Mouse (Mus musculus) CD8-positive naive resting alpha-beta T cell, adult 2 months (primary cell): ENCODE measurements around the gene Hes7.
A peak's percentile ranks its signal among the peaks of the same experiment; 100 is the strongest.

Experiments used
- DNase-seq, 2 experiments: peaks; one replicate each; pipeline ENCODE4 v3.0.0; 2022; ENCODE audit warnings: low read depth in 2 of 2, low spot score in 2 of 2

Gene Hes7

DNA sequence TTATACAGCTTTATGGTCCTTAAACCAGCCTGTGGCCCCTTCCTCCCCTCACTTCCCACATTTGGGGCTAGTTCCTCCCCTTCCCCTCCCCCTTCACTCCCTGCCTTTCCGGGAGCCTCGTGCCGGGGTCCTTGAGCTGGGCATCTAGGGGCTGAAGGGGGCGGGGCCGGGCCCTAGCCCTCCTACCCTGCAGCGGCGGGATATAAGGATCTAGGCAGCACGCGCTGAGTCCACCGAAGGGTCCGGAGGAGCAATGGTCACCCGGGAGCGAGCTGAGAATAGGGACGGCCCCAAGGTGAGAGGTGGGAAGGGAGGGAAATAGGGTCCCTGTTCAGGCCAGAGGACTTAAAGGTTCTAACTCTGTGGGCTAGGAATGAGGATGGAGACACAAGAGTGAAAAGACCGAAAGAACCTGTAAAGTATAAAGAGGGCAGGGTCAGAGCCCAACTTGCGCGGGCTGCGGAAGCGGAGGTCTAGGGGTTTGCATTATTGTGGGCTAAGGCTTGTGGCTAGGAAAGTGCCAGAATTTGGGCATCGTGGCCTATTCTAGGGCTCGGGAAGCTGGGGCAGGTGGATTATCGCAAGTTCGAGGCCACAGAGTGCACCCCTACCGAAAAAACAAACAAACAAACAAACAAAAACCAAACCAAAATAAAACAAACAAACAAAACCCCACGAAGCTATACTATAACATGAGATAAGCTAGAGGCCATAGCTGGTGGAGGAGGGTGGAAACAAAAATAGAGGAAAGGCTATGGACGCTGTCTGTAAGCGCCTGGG lies at the start of gene Hes7:
Gene Hes7, plus strand, starts transcription at position 184 of the 780 bp plus-strand sequence.
- DNase-seq, result no peak

DNA sequence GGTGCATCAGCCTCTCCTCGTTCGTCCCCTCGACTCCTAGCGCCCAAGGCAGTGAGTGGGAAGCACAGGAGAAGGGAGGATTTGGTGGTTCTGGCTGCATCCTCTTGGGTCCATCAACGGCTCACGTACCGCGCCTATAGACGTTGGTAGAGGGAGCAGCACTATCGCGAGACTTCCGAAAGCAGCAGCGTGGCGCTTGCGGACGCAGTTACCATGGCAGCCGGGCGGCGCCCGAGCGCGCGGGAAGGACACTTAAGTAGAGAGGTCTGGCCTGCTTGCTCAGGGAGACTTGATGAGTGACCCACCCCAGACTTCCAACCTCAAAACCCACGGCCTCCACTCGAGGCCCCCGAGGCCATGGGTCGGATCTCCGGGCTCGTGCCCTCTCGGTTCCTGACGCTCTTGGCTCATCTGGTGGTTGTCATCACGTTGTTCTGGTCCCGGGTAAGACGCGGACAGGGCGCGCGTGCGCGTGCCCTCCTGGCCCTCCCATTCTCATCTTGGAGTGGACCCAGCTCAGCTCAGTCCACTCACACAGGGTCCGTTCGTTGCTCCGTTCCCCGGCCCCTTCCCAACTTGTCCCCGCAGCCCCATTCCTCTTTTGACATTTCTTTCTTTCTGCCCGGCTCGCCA lies 49.5 kb upstream of the Hes7 start, which contains the start of gene Tmem107:
Gene Tmem107, plus strand, starts transcription at position 217 of the 633 bp plus-strand sequence.
- DNase-seq, result peak; percentile 84 to 89

DNA sequence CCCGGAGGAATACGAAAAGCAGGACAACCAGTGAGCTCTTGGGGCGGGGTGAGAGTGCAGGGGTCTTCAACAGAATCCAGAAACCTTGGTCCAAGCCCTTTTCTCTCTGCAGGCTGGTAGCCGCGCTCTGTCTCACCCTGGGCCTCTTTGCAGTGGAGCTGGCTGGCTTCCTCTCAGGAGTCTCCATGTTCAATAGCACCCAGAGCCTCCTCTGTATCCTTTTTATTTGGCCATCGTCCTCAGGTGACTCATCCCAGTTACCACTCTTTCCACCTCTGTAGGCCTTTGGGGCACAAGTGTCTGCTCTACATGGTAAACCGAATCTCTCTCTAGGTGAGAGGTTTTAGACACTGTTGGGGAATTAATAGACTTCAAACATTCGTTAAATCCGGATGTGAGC lies 48.9 kb upstream of the Hes7 start:
- no peak for DNase-seq

DNA sequence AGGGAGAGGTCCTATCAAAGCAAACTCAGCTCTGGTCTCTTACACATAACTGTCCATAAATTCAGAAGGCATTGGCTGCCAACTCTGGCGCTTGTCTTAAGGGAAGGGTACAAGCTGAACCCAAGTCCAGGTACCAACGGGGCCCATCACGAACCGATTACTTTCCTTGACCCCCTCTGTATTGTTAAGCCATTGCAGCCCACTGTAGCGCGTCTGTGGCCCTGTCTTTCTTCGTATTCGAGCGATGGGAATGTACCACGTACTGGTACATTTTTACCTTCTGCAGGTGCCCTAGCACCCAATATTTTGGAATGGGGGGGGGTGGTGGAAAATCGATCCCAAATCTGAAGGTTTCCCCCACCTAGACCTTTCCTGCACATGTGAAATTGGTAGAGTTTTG lies 48.0 kb upstream of the Hes7 start:
- DNase-seq, result no peak

DNA sequence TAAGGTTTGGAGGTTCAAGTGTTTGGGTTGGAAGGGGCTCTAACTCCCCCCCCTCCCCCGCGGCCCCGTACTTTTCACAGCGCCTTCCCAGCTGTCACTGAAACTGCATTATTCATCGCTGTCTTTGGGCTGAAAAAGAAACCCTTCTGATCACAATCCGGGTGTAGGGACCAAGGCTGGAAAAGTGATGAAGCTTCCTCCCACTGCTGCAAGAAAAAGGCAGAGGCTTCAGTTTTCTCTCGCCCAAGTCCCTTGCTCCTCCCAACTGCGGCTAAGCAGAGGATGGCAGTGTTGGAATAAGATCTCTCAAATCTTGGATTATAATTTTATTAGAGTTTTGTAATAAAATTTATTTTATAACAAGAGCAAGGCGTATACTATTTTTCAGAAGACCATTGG lies 47.5 kb upstream of the Hes7 start:
- no peak for DNase-seq

DNA sequence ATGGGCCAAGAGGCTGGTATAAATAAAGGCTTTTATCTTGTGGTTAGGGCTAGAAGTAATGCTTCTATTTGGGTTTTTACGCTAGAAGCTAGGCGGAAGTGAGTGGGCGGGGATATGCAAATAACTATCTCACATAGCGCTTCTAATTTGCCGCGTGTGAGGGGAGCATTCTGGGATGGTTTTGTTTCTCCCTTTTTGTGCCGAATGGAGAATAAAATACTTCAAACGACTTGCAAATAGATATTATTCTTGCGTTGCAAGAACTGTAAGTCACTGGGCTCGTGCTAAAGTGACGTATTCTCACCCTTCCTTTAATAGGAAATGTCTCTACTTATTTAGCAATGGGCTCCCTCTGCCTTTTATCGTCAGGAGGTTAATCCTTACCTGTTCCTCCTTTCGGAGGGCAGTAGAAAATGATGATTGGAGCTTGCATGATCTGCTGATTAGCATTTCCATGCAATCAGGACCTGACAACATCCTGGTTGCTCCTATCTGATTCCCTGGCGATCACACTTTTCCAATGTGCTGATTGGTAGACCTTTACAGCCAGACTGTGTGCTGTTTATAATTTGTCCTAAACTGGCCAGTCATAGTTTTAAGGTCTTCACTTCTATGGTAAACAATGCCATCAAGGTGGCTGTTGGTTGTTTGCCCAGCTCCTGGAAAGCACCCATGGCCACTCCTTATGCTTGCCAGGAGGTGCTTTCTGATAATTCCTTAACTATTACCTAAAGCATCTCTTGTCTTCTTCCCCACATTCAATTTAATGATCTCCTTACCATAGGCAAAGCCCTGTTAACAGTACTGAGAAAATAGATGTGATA lies 46.9 kb upstream of the Hes7 start:
- DNase-seq, result peak; percentile 89 to 91

DNA sequence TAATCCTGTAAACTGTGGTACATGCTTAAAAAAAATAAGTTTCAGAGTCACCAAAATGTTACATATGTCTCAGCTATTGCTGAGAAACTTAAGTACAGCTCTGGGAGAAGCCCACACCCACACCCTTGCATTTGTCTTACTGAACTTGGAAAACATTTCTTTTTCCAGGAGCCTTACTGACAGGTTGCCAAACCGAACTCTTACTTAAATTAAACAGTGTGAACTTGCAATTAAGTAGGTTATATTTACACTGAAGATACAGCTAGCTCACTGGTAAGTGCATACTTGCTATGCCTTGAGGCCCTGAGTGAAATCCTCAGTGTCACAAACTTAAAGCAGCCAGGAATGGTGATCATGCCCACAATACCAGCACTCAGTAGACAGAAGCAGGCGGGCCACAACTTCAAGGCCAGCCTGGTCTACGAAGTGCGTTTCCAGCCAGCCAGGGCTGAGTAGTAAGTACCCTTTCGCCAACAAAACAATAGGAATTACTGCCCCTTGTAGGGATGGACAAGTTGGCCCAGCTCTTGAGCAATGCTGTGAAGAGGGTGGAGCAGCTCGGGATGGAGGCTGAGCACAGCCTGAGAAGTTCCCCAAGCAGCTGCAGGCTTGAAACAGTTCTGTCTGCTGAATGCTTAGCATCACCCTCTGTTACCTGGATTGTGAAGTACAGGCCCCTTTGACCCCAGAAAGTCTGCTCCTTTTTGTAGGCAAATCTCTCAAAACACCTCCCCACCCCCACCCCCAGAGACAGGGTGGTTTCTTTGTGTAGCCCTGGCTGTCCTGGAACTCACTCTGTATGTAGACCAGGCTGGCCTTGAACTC lies 46.0 kb upstream of the Hes7 start:
- DNase-seq, result no peak

DNA sequence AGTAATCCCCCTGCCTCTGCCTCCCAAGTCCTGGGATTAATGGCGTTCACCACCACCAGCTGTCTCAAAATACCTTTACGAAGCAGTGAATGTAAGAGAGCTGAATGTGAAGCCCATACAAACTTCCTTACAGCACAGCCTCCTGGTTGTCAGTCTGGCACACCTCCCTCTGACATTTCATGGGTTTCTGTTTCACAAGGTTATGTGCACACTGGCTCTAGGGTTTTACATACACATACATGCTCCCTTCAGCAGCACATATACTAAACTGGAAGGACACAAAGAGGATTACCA lies 45.5 kb upstream of the Hes7 start:
- DNase-seq, result no peak

DNA sequence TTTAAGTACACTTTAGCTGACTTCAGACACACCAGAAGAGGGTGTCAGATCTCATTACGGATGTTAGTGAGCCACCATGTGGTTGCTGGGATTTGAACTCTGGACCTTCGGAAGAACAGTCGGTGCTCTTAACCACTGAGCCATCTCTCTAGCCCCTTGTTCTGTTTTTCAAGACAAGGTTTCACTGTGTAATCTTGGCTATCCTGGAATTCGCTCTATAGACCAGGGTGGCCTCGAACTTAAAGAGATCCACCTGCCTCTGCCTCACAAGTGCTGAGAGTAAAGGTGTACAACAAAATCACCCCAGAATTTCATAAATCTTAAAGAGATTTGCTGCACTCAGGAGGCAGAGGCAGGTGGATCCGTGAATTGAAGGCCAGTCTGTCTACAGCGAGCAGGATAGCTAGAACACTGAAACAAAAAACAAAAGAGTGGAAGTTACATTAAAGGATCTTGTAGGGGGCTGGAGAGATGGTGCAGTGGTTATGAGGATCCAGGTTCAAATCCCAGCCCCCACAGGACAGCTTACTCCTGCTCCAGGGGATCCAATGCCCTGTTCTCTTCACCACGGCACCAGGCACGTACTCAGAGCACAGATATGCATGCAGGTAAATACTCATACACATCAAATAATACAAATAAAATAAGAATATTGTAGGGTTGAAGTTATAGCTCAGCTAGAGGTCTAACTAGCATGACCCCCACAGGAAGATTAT lies 44.3 kb upstream of the Hes7 start:
- no peak for DNase-seq

DNA sequence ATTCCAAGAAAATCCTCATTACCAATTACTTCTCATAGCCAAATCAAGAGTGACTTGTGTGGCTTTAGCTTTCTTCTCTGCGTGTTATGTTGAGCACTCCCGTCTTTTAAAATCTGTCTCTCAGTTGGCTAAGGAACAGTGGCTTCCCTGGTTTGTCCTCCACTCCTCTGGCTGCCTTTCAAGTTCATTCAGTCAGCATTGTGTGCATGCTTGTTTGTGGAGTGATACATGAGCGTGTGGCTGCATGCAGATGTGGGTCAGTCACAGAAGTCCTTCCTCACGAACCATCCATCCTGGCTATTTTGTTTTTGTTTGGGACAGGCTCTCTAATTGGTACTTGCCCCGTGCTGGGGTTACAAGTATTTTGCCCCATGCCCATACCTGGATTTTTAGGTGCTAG lies 43.6 kb upstream of the Hes7 start:
- no peak for DNase-seq

DNA sequence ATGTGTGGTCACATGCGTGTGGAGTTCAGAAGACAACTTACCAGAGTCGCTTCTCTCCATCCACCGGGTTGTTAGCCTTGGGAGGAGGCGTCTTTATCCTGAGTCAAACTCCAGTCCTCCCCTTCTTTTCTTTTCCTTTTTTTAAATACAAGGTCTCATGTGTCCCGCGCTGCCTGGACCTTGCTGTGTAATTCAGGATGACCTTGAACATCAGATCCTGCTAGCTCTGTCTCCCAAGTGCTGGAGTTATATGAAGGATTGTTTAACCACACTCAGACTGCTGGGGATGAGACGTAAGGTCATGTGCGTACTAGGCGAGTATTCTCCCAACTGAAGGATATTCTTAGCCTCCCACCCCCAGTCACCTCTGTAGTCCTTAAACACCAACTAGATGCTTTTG lies 42.9 kb upstream of the Hes7 start:
- DNase-seq, result no peak

DNA sequence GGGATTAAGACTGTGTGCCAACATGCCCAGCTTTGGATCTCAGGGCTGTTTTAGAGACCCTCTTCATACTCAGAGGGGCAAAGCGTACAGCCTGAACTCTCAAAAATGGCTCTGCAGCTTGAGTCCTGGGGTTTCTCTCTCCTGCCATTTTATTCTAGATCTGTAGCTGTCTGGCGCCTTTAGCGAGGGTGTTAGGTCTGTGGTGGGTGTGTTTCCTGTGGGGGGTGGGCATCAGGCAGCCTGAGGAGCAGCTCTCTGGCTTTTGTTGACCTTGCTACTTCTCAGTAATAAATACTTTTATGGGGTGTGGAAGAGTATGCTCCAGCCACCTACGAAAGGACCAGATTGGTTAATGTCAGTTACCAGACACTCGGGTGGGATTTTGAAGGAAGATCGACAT lies 42.2 kb upstream of the Hes7 start:
- no peak for DNase-seq

DNA sequence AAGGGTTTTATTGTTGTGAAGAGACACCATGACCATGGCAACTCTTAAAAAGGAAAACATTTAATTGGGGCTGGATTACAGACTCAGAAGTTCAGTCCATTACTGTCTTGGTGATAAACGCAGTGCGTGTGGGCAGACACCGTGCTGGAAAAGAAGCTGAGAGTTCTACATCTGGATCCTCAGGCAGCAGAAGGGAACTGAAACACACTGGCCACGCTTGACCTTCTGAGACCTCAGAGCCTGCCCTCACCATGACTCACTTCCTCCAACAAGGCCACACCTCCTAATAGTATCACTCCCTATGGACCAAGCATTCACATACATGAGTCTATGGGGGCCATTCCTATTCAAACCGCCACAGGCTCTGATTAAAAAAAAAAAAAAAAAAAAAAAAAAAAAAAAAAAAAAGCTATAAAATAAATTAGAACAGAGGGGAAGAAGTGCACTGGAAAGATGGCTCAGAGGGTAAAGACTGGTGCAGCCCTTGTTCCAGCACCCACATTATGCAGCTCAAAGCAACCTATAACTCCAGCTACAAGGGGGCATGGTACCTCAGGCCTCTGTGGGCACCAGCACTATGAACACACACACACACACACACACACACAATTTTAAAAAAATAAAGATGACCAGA lies 41.3 kb upstream of the Hes7 start:
- no peak for DNase-seq

DNA sequence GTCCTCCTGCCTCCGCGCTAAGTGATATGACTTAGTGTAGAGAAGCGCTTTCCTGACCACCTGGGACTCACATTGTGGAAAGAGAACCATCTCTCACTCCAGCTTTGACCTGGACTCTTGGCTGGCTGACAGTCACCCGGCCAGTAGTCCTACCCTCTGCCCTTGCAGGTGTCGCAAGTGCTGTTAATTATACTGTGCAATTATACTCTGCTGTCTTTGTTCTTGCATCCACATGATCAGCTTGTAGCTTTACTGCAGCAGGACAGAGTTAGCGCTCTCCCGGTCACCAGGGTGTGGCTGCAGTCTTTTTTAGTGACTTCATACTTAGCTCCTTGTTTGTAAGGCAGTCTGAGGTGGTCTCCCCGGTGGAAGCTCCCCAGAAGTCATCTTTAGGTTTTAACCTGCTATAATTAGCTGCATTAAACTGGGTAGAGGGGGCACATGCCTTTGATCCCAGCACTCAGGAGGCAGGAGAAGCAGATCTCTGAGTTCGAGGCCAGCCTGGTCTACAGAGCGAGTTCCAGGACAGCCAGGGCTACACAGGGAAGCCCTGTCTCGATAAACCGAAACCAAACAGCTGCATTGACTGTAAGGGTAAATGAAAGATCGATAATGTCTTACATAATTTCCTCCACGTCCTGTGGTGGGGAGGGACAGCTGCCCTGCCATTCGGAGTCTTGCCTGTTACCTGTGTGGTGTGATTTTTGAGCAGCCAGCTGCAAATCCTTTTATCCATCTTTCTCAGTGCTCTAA lies 39.9 kb upstream of the Hes7 start:
- no peak for DNase-seq

DNA sequence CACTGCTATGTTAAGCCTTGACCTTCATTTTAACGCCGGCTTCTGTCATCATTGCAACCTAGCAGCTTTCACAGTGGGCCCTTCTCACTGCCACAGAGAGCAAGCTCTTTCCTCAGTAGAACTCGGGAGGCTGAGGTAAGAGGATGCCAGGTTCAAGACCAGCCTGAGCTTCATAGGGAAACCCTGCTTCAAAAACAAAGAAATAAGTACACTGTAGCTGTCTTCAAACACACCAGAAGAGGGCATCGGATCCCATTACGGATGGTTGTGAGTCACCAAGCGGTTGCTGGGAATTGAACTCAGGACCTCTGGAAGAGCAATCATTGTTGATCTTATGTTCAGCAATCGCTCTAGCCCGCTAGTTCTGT lies 39.4 kb upstream of the Hes7 start:
- no peak for DNase-seq

DNA sequence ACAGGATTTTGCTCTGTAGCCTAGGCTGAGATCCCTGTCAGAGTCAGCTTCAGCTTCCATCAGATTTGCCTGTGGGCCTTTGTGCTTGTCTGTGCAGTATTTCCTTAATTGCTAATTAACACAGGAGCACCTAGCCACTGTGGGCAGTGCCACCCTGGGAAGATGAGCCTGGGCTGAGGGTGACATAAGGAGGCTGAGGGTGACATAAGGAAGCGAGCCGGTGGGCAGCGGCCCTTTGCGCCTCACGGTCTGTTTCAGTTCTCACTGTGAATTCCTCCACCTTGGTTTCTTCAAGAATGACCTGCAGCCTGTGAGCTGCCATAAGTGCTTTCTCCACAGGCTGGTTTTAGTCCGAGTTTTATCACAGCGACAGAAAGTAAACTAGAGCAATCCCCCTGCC lies 38.6 kb upstream of the Hes7 start:
- no peak for DNase-seq

DNA sequence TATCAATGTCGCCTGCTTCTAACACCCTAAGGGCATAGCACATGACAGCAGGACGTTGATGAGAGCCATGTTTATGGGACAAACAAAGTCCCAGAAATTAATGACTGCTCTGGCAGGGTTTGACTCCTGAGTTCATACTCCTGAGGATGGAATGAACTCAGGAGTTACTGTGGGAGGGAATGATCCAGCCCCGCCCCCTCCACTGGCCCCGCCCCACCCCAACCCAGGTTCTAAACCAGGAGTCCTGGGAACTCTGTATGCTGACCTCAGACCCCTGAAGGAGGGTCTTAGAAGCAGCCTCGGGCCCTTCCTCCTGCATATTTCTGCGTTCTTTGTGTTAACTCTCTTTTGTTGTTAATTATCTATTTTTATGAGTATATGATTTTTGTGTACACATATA lies 34.6 kb upstream of the Hes7 start:
- no peak for DNase-seq

DNA sequence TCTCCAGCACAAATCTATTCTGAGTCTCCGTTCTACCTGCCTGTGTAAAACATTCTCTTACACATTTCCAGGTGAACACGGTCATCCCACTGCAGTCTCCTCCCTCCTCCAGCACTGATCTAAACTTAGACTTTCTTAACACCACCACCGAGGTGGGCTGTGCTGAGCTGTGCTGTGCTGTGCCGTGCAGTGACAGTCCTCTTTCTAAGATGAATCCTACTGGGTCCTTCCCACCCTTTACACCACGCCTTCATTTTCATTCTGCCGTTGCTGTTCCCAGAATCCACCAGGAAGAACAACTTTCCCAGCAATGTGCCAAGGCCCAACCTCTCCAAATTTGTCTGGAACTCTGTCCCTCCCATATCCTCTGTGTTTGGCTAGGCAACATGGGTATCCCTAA lies 33.8 kb upstream of the Hes7 start:
- no peak for DNase-seq

DNA sequence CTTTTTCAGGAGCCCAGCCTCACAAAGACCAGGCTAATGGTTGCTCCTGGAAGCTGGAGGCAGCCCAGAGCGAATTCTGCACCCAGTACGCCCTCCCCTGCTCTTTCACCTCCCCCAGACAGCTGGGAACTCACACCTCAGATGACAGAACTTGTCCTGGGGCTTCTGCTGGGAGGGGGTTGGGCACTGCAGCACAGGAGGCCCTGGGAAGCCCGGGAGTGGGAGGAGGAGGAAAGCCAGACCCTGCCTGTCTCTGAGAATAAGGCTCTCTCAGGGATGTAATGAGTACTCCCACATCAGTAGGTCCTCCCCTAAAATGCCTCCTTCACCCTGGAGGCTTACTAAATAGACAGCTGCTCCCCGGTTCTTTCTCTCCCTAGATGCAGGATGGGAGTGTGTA lies 33.1 kb upstream of the Hes7 start:
- DNase-seq, result no peak

DNA sequence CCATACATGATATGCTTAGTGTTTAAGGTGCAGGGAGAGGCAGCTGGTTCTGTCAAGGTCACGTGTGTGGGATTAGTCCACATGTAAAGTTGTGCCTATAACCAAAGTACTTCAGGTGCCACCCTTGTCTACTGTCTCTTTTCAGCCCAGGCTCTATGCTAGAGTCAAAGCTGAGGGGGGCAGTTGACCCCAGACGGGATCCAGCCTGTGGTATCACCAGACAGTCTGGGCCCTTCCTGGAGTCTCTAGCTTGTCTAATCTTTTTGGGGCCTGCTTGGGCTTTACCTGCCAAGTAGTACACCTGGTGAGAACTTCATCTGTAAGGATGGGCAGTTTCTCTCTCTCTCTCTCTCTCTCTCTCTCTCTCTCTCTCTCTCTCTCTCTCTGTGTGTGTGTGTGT lies 32.6 kb upstream of the Hes7 start:
- DNase-seq, result no peak
